Mouse (Mus musculus) lung, postnatal 0 days (tissue): Measurements from ENCODE around the gene AY074887.

Experiments
- CTCF ChIP-seq: IDR thresholded peaks from 2 replicates; pipeline ENCODE4 v1.5.1; 2016; ENCODE audit warnings: antibody characterized with exemption, mild to moderate bottlenecking
- EP300 ChIP-seq: IDR thresholded peaks from 2 replicates; pipeline ENCODE4 v1.6.1; 2016; ENCODE audit warnings: antibody characterized with exemption, mild to moderate bottlenecking, control low read depth

DNA sequence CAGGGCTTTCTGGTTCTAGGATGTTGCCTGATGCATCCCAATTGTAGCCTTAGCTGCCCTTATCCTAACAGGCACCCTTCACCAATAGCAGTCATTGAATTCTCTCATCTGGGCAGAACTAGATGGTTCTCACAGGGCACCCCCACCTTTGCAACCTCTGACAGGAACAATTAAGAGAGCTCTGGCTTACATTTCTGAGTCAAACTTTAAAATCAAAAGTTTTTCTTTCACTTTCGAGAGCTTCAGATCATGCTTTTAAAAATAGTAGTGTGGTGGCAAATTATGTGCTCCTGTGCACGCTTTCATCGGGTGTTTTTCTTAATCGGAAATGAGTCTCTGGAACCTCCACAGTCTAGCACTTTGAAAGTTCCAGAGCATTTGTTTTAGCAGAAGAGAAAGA is 10.3 kb upstream of the AY074887 start:
- no peak for TF ChIP-seq CTCF
- TF ChIP-seq EP300: no peak
